9 mouse cellular contexts compared by ENCODE assay signal in genomic region chr15:78610705-78611462, GRCm38 (mm10). TPM values are rescaled to one million over a fixed set of nuclear protein-coding genes. Genes with fewer than 3 reads are reported as not detected.
DNase-seq lines count a peak whose midpoint lies in the region; ATAC-seq and TF ChIP-seq lines count a peak whose summit lies in the region.
"Had no signal": no experiment of that assay in that cellular context is flagged by ENCODE, and none has a peak within 500 bp of the region (broad histone marks: within the 10 kb centered on the region; RNA-seq: fewer than 3 reads in every experiment).

No protein-coding gene starts in this region.

- peaks cover 24% of the 10 kb centered on the region for H3K4me1 ChIP-seq in heart, embryonic 10.5 days
- H3K4me1 ChIP-seq in heart, embryonic 11.5 days (ENCODE audit: control insufficient read depth, insufficient read depth, low read length), result no peaks in the 10 kb centered on the region; the same call in 1 of the 2 replicates
- peaks cover 6% of the 10 kb centered on the region for H3K4me1 ChIP-seq in midbrain, embryonic 16.5 days (ENCODE audit: control insufficient read depth, insufficient read depth, low read length)

- H3K4me2 ChIP-seq in heart, embryonic 11.5 days, result no peak overlapping the region
- no peak overlapping the region for H3K4me2 ChIP-seq in midbrain, embryonic 16.5 days (ENCODE audit: low read length)
- H3K4me2 ChIP-seq: embryonic facial prominence, embryonic 12.5 days had no signal

- no peak for DNase-seq in heart, embryonic 10.5 days (ENCODE audit: low spot score)
- DNase-seq in adrenal gland, postnatal 10 days, result peak; percentile 70
- DNase-seq in layer of hippocampus, adult 2 months (ENCODE audit: low spot score in 2 of 2), result peak; percentile 72 to 80
- no peak for DNase-seq in spleen, postnatal 14 days (ENCODE audit: low spot score in 2 of 2)
- no peak for DNase-seq in lung, postnatal 4 days
- DNase-seq in cerebellum, adult 8-10 months, result no peak

- peak; percentile 27; the same call in 1 of the 2 replicates for TF ChIP-seq CTCF in layer of hippocampus, adult 2 months (conservative IDR thresholded peaks at IDR 0.05)

- H3K4me3 ChIP-seq in heart, embryonic 10.5 days, result no peak overlapping the region
- no peak overlapping the region for H3K4me3 ChIP-seq in heart, embryonic 11.5 days (ENCODE audit: low read depth, low read length)
- H3K4me3 ChIP-seq in layer of hippocampus, adult 2 months, result peak overlapping the region; percentile 10
- H3K4me3 ChIP-seq in midbrain, embryonic 16.5 days (ENCODE audit: low read depth, low read length), result no peak overlapping the region
- H3K4me3 ChIP-seq: embryonic facial prominence, embryonic 12.5 days had no signal

- no peak overlapping the region for H3K9ac ChIP-seq in heart, embryonic 11.5 days (ENCODE audit: low read depth, low read length)
- no peak overlapping the region for H3K9ac ChIP-seq in midbrain, embryonic 16.5 days (ENCODE audit: low read depth, low read length)
- H3K9ac ChIP-seq: embryonic facial prominence, embryonic 12.5 days had no signal

- WGBS in heart, embryonic 10.5 days, result 45% methylated on average over 12 of the region's 12 CpGs
- WGBS in heart, embryonic 11.5 days (ENCODE audit: insufficient replicate concordance), result 46% methylated on average over 12 of the region's 12 CpGs
- WGBS in midbrain, embryonic 16.5 days, result 38% methylated on average over 12 of the region's 12 CpGs

- no peak for ATAC-seq in heart, embryonic 11.5 days (replicated peaks; ENCODE audit: insufficient number of reproducible peaks, low FRiP score, low TSS enrichment)
- ATAC-seq in midbrain, embryonic 16.5 days, result peak; percentile 42

- H3K27me3 ChIP-seq in heart, embryonic 10.5 days (ENCODE audit: insufficient read depth, poor library complexity, severe bottlenecking), result peaks cover 24% of the 10 kb centered on the region; the same call in 1 of the 2 replicates
- no peaks in the 10 kb centered on the region; the same call in 1 of the 2 replicates for H3K27me3 ChIP-seq in heart, embryonic 11.5 days (ENCODE audit: control insufficient read depth, insufficient read depth, low read length)
- H3K27me3 ChIP-seq in midbrain, embryonic 16.5 days (ENCODE audit: control insufficient read depth, insufficient read depth, low read depth, low read length), result no peaks in the 10 kb centered on the region
- H3K27me3 ChIP-seq: embryonic facial prominence, embryonic 12.5 days had no signal

- peak overlapping the region; percentile 29; the same call in 1 of the 2 replicates for H3K27ac ChIP-seq in heart, embryonic 10.5 days
- no peak overlapping the region for H3K27ac ChIP-seq in heart, embryonic 11.5 days (ENCODE audit: low read depth, low read length)
- peak overlapping the region; percentile 94 for H3K27ac ChIP-seq in layer of hippocampus, adult 2 months
- H3K27ac ChIP-seq in midbrain, embryonic 16.5 days (ENCODE audit: low read length), result no peak overlapping the region
- H3K27ac ChIP-seq: embryonic facial prominence, embryonic 12.5 days had no signal

- H3K9me3 ChIP-seq in heart, embryonic 10.5 days, result no peaks in the 10 kb centered on the region
- H3K9me3 ChIP-seq in heart, embryonic 11.5 days (replicated peaks; ENCODE audit: control insufficient read depth, low read length), result no peaks in the 10 kb centered on the region
- no peaks in the 10 kb centered on the region for H3K9me3 ChIP-seq in midbrain, embryonic 16.5 days (replicated peaks; ENCODE audit: control insufficient read depth, low read length, poor library complexity, severe bottlenecking)
- H3K9me3 ChIP-seq: embryonic facial prominence, embryonic 12.5 days had no signal

- H3K36me3 ChIP-seq in heart, embryonic 10.5 days, result no peaks in the 10 kb centered on the region
- H3K36me3 ChIP-seq in heart, embryonic 11.5 days (ENCODE audit: control insufficient read depth, insufficient read depth, low read length), result no peaks in the 10 kb centered on the region
- H3K36me3 ChIP-seq in midbrain, embryonic 16.5 days (ENCODE audit: control insufficient read depth, insufficient read depth, low read length), result no peaks in the 10 kb centered on the region
- H3K36me3 ChIP-seq: embryonic facial prominence, embryonic 12.5 days had no signal

RNA-seq across cellular contexts. Expression of gene Cyth4, which starts 14.0 kb away (rescaled TPM):
- polyA plus RNA-seq in heart, embryonic 10.5 days (2016; fragmentation: Nextera tagmentation; extraction: Ambion mirVana), result 2.3 and 5.0 TPM in 2 replicates
- 1.3 and 2.0 TPM in 2 replicates for polyA plus RNA-seq in heart, embryonic 11.5 days (2014; fragmentation: Nextera tagmentation; extraction: Ambion mirVana)
- 1 to 10 TPM; 7.0 to 9.9 TPM for total RNA-seq in adrenal gland, postnatal 10 days (2021)
- 10 to 100 TPM; 24.7 to 25.2 TPM for total RNA-seq in layer of hippocampus, adult 2 months (2021)
- 5.0 and 5.3 TPM in 2 replicates for polyA plus RNA-seq in midbrain, embryonic 16.5 days (2015; fragmentation: Nextera tagmentation; extraction: Ambion mirVana)

RNA-seq across cellular contexts. Expression of gene Rac2, which starts 38.3 kb away (rescaled TPM):
- 5.9 and 13.0 TPM in 2 replicates for polyA plus RNA-seq in heart, embryonic 10.5 days (2016; fragmentation: Nextera tagmentation; extraction: Ambion mirVana)
- polyA plus RNA-seq in heart, embryonic 11.5 days (2014; fragmentation: Nextera tagmentation; extraction: Ambion mirVana), result 3.4 and 9.2 TPM in 2 replicates
- total RNA-seq in adrenal gland, postnatal 10 days (2021), result 10 to 100 TPM; 21.3 to 27.1 TPM
- 1 to 10 TPM; 2.2 to 3.7 TPM for total RNA-seq in layer of hippocampus, adult 2 months (2021)
- 1.8 and 2.3 TPM in 2 replicates for polyA plus RNA-seq in midbrain, embryonic 16.5 days (2015; fragmentation: Nextera tagmentation; extraction: Ambion mirVana)

Comparison
In these comparisons a context has a peak if more than half of its experiments do, and no peak if none do; other contexts are left out.
1. H3K27ac ChIP-seq: peak in heart, embryonic 10.5 days (single experiment) and layer of hippocampus, adult 2 months (single experiment); none in heart, embryonic 11.5 days (single experiment) and midbrain, embryonic 16.5 days (single experiment).
2. DNase-seq: peak in adrenal gland, postnatal 10 days (single experiment) and layer of hippocampus, adult 2 months (2 of 2); none in heart, embryonic 10.5 days (single experiment), spleen, postnatal 14 days (0 of 2), lung, postnatal 4 days (0 of 2) and cerebellum, adult 8-10 months (single experiment).